Mouse (Mus musculus): ENCODE results near the gene Itih4.

Gene Itih4

DNA sequence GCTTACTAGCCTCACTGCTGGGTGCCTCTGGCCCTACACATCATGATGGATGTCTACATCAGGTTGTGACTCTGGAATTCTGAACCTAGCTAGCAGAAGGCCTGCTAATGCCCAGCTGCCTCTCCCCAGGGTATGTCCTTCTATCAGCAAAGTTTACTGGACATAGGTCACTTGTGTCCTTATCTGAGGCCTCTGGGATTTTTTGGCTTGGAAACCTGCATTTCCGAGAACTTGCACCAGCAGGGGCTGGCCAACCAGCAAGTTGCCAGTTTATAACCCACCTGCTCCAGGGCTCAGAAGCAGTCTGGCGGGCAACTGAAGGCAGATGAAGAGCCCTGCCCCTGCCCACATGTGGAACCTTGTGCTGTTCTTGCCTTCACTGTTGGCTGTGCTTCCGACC lies at the start of gene Itih4:
Gene Itih4, plus strand, starts transcription at position 273 of the 400 bp plus-strand sequence.
- DNase-seq (ENCODE audit: low spot score in 2 of 2): no peak

- DNase-seq (ENCODE audit: low spot score in 2 of 2): no peak
Measured at GRCm38 (mm10) chr14:30837416-30837996, 48.8 kb upstream of the Itih4 start.

DNA sequence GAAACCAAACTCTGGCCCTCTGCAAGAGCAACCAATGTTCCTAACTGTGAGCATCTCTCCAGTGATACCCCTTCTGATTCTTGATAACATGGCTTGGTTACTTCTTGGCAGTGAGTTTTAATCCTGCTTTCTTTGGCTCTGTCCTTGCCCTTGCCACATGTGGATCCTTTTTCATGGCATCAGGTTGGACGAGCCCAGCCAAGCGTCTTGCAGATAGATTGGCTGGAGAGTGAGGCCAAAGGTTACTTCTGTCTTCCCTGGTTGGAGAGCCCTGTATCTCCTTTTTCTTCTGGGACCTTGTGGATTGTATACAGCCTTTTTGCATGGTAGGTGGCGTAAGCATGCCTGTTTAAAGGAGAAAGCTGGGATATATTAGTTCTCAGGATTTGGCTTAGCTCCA lies 42.6 kb upstream of the Itih4 start:
- DNase-seq (ENCODE audit: low spot score in 2 of 2): no peak

- DNase-seq (ENCODE audit: low spot score in 2 of 2): no peak
Measured at GRCm38 (mm10) chr14:30850504-30850903, 35.8 kb upstream of the Itih4 start.

GRCm38 (mm10) chr14:30852325-30852724 lies 34.0 kb upstream of the Itih4 start:
- DNase-seq (ENCODE audit: low spot score in 2 of 2): no peak

GRCm38 (mm10) chr14:30855316-30855715 lies 31.0 kb upstream of the Itih4 start:
- no peak for DNase-seq (ENCODE audit: low spot score in 2 of 2)

DNA sequence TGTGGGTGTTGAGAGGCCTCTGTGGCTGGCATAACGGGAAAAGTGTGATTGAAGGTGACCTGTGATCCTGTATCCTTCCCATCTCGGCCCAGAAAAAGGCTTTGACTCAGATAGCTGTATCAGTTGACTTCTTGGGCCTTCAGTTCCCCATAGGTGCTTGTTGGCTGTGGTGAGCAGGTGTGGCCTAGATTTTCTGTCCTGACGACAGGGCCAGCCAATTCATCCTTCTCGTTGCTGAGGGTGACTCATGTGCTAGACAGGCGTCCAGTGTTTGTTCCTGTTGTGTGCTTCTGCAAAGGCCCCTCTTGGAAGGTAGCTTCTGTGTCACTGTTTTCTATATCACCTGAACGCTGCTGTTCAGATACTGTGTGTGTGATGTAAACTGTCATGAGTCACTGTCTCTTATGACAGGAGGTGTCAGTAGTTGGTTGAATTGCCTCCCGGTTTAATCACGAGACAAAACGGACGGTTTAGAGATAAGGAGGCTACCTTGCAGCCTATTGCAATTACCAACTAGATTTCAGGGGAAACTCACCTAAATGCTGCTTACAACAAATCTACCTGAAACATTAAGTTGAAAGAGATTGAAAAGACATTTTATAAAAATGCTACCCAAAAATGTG lies 29.3 kb upstream of the Itih4 start:
- DNase-seq (ENCODE audit: low spot score in 2 of 2): no peak

DNA sequence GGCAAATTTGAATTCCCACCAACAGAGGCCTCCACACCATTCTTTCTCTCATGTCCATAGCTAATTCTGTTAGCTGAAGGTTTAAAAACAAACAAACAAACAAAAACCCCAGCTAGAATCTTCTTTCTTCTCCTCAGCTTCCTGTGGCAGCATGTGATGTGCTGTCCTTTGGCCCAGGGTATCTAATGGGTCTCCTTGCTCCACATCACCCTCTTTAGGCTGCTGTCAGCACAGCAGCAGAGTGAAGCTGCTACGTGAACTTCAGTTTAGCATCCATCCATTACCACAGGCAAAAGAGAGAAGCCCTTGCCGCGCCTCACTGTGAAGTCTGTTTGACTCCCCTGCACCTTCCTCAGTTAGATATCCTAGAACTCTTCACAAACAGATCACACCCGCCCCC lies 28.3 kb upstream of the Itih4 start:
- DNase-seq (ENCODE audit: low spot score in 2 of 2): no peak

- DNase-seq (ENCODE audit: low spot score in 2 of 2): no peak
Measured at GRCm38 (mm10) chr14:30861421-30862125, 24.7 kb upstream of the Itih4 start.

- no peak for DNase-seq (ENCODE audit: low spot score in 2 of 2)
Measured at GRCm38 (mm10) chr14:30862368-30862767, 23.9 kb upstream of the Itih4 start.

DNA sequence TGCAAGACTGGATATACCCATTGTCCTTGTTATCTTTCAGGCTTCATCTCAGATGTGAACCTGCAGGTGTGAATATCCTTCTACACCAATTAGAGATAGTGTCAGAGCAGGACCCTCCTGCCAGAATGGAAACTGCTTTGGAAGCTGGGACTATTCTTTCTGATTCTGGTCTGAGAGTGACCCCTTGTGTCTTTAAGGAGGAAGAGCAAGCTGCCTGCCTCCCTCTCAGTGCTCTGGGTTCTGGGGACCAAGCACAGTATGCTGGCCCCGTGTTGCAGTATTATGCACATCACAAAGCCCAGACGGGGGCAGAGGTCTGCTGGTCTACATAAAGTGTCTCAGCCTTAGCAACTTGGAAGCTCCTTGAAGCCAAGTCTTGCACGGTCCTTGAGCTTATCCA lies 21.0 kb upstream of the Itih4 start:
- no peak for DNase-seq (ENCODE audit: low spot score in 2 of 2)

DNA sequence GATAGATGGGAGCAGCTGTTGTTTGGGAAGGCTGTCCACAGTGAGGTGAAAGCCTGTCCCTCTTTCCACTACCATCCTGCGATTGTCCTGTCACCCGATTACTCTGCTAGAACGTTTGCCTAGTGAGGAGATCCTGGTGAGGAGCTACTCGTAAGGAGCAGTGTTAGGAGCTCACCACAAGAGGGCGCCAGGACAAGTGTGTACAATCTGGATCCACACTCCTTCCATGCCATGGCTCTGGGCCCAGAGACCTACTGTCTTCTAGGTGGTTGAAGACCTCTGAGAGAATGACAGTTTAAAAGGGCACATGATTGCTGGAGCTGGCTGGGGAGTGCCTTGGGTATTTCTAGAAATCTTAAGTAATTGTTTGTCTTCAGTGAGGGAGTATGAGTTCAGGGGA lies 19.2 kb upstream of the Itih4 start:
- DNase-seq (ENCODE audit: low spot score in 2 of 2): peak; percentile 48 to 62

DNA sequence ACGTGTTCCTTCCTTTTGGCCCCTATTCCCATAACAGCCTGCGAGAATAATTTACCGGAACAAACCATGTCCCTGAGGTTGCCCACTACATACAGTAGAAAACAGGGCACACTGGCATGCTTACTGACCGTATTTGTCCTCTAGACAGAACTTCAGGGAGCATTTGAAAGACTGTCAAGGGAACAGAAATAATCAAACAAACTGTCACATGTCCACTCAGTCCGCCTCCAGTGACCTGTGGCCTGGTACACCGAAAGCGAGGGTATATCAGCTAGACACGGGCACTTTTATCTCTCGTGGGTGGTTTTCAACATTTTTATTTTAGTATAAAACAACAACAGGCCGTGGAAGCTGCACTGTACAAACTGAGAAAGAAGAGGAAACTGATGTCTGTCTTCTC lies 17.4 kb upstream of the Itih4 start:
- DNase-seq (ENCODE audit: low spot score in 2 of 2): no peak

GRCm38 (mm10) chr14:30869391-30869801 lies 16.9 kb upstream of the Itih4 start:
- no peak for DNase-seq (ENCODE audit: low spot score in 2 of 2)

DNA sequence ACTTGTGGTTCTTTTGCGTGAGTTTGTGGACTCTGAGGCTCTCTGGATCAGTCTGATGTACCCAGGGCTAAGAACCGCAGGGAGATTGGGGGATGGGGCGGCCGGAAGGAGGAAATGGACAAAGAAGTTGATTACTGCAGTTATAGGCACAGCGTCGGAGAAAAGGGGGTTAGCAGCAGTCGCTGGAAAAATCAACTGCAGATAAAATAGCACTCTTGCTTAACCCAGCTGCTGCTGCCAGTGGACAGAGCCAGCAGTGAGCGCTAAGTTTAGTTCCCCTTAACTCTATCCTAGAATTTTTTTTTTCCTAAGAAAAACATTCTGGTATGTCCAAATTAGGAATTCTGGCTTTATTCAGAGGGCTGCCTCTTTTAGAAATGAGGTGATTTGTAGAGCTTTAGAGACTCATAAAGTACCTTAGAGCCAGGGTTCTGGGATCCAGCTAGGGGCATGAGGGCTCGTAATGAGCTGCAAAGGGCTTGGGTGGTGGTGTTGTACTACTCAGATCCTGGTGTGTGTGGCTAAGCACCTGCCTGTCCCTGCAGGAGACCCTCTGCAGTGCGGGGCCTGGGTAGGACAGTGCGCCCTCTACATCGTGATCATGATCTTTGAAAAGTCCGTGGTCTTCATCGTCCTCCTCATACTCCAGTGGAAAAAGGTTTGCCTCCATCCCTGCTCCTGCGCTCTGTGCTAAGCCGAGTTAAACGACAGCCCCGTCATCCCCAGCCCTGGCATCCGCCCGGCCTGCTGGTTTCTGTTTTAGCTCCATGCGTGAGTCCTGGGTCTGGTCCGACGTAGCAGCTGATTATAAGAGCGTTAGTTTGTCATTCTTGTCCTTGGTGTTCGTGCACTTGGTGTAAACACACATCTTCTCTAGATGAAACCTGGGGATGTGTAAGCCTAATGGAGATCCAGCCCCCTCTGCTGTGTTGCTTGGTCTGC lies 15.8 kb upstream of the Itih4 start:
- DNase-seq (ENCODE audit: low spot score in 2 of 2): no peak

DNA sequence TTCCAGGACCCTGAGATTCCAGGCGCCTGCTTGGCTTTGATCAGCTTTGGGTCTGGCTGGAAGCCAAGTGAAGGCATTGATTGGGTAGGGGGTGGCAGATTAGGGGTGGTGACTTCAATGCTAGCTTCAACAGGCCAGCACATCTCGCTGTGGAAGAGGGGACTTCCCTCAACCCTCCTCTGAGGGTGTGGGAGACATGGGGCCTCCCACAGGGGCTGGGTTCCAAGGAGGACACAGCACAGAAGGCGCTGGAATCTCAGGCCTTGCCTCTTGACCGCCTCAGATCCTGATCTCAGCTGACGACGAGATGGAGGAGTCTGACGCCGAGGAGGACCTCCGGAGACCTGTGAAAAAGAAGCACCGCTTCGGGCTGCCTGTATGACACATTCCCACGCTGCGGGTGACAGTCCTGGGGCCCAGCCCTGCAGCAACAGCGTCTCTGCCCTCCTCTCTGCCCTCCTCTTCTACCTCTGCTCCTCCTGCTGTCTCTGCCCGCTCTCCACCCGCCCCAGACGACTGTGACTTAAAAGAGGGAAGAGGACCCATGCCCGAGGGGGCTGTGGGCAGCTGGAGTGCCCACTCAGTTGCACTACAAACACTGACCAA lies 12.1 kb upstream of the Itih4 start:
- DNase-seq (ENCODE audit: low spot score in 2 of 2): no peak

GRCm38 (mm10) chr14:30875130-30875865 lies 11.0 kb upstream of the Itih4 start:
- DNase-seq (ENCODE audit: low spot score in 2 of 2): no peak

DNA sequence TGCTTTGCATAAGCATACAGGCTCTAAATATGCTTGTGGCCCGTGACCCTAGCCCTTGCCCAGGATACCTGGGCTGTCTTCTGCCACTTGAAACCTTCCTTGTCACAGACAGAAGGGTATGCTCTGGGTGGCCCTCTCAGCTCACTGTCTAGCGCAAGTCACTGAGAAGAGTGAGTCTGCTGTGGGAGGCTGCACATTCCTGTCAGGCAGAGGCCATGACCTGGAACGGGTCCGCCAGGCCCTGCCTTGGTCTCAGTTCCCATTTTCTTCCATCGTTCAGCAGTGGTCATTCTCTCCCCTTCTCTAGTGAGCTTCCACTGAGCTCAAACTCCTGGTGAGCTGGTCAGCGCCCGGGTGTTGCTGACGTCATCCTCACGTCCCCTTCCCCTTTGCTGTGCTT lies 10.3 kb upstream of the Itih4 start:
- DNase-seq (ENCODE audit: low spot score in 2 of 2): no peak

DNA sequence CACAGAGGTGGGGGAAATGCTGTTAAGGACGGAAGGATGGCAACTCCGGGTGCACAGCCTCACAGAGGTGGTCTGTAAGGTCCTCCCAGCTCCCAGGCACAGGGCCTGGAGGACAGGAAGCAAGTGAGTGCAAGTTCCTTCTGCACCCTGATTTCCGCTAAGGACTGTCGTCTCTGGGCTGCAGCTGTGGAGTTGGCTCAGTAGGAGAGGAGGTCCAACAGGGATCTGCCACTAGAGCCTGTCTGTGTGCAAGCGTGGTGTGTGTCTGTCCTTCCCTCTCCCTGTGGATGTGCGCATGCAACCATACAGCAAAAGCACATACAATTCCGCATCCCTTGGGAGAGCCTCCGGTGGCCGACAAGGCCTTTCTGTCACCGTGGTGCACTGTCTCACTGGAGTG lies 9.8 kb upstream of the Itih4 start:
- no peak for DNase-seq (ENCODE audit: low spot score in 2 of 2)

- DNase-seq (ENCODE audit: low spot score in 2 of 2): no peak
Measured at GRCm38 (mm10) chr14:30877827-30878226, 8.4 kb upstream of the Itih4 start.

DNA sequence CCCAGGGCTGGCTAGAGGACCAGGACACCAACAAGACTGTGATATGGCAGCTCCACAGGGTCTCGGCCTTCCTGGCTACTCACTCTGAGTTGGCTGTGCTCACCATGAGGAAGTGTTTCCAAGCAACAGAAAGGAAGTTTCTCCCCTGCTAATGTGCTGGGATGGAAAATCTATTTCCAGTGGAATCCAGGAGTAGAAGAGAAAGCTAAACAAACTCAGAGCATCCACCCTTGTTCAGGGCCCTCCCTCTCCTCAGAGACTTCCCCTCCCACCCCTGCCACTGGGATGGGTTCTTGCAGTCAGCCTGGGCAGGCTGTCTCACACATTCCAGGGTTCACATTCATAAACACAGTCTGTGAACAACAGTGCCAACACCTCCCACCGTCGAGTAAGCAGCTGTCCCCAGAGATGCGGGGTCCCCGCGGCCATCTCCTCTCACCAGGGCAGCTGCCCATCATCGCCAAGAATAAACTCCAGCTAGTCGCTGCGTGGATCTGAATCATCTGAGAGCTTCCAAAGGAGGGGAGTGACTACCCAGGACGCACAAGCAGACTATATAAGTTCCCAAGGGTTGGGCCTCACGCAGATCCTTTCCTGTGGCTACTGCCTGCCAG lies 7.2 kb upstream of the Itih4 start, which contains the start of gene Mustn1:
Gene Mustn1, plus strand, starts transcription at position 243 of the 614 bp plus-strand sequence.
- DNase-seq (ENCODE audit: low spot score in 2 of 2): no peak
